Mouse (Mus musculus) stomach, postnatal 0 days (tissue): ENCODE measurements around the gene Snx4.

Source experiments
- CTCF ChIP-seq: IDR thresholded peaks from 2 replicates; pipeline ENCODE4 v1.5.1; 2016; ENCODE audit warnings: antibody characterized with exemption, low read depth, mild to moderate bottlenecking, moderate library complexity
- EP300 ChIP-seq: optimal IDR thresholded peaks from 2 replicates; pipeline ENCODE3; 2016; ENCODE audit warnings: antibody characterized with exemption

DNA sequence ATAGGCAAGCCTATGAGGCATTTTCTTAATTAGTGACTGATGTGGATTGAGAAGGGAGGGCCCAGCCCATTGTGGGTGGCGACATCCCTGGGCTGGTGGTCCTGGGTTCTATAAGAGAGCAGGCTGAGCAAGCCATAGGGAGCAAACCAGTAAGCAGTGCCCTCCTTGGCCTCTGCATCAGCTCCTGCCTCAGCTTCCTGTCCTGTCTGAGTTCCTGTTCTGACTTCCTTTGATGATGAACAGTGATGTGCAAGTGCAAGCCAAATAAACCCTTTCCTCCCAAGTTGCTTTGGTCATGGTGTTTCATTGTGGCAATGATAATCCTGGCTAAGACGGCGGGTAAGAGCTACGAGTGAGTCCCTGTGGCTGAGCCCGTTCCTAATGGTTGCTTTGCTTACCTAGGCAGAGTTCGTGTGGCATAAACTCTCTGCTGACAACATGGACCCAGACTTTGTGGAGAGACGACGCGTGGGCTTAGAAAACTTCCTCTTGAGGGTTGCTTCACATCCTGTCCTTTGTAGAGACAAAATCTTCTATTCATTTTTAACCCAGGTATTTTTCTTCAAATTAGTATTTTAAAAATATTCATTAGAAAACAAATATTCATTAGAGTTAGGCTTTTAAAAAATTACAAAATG, 16.5 kb downstream of the Snx4 start:
- TF ChIP-seq CTCF (no peak), EP300 (no peak)
